Mouse (Mus musculus) cortical plate, adult 2 months (tissue): ENCODE data around the gene Spryd7.

Experiments used
- CTCF ChIP-seq: fragments of 200-500 bp; IDR thresholded peaks from 2 replicates; pipeline ENCODE4 v1.5.1; 2011; ENCODE audit warnings: mild to moderate bottlenecking, control low read depth, low read length; ENCODE audit not compliant: insufficient read depth; ENCODE audit errors: extremely low read depth
- POLR2A ChIP-seq: fragments of 200-500 bp; IDR thresholded peaks from 2 replicates; pipeline ENCODE4 v1.6.1; 2011; ENCODE audit warnings: mild to moderate bottlenecking, low read length, control low read depth; ENCODE audit not compliant: insufficient read depth; ENCODE audit errors: extremely low read depth

DNA sequence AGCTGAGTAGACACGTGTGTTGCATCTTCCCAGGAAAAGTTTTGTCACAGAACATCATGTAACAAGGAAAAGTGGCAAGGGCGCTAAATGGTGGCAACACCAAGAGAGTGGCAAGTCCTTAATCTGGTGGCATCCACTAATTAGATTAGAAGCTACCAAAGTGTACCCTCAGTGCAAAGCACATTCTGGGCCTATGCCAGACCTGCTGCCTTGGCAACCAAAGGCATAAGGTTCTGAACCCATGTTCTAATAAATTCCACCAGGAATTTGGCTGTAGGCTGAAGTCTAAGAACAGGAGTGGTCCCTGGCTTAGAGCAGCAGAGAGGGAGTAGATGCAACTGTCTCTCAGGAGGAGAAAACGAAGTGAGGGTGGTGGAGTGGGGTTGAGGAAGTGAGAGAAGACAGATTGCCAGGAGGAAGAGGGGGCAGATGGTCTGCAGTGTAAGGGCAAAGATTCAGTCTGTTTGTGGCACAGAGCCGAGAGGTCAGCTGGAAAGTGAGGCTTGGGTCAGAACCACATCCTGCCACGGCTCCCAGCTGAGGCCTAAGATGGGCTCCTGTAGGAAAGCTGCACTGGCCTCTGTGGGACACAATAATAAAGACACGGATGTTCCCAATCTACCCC lies 63.1 kb downstream of the Spryd7 start:
- TF ChIP-seq CTCF = no peak
- no peak for TF ChIP-seq POLR2A
